Mouse (Mus musculus): ENCODE results near the gene Lrrc46. TPM values are rescaled to one million over a fixed set of nuclear protein-coding genes. Genes with fewer than 3 reads are reported as not detected.

Gene Lrrc46
- 0.11 and 0.15 TPM in 2 replicates for polyA plus RNA-seq (2012)

GRCm38 (mm10) chr11:97041022-97041899 lies at the start of gene Lrrc46, which contains the start of gene Mrpl10:
Gene Lrrc46, minus strand, starts transcription at chr11:97041407.
Gene Mrpl10, plus strand, starts transcription at chr11:97041560.

GRCm38 (mm10) chr11:97050216-97050943 lies 9.2 kb upstream of the Lrrc46 start, which contains the start of gene Osbpl7:
Gene Osbpl7, plus strand, starts transcription at chr11:97050628.

GRCm38 (mm10) chr11:97029686-97030417 lies 11.4 kb downstream of the Lrrc46 start, which contains the start of gene Scrn2:
Gene Scrn2, plus strand, starts transcription at chr11:97029938.

GRCm38 (mm10) chr11:97013121-97013670 lies 28.0 kb downstream of the Lrrc46 start, which contains the start of gene Sp6:
Gene Sp6, plus strand, starts transcription at chr11:97013394.

Other genes starting within 250 kb of the Lrrc46 start
- gene Nfe2l1, start 211.4 kb downstream of the Lrrc46 start, polyA plus RNA-seq (2012): 47.8 and 52.1 TPM in 2 replicates
- gene Copz2, start 191.5 kb downstream of the Lrrc46 start, polyA plus RNA-seq (2012): 4.2 and 5.6 TPM in 2 replicates
- gene Cdk5rap3, start 124.9 kb downstream of the Lrrc46 start, polyA plus RNA-seq (2012): 70.4 and 75.0 TPM in 2 replicates
- gene Prr15l, start 113.3 kb downstream of the Lrrc46 start, polyA plus RNA-seq (2012): not detected in 2 replicates
- gene Pnpo, start 97.4 kb downstream of the Lrrc46 start, polyA plus RNA-seq (2012): 18.1 and 21.9 TPM in 2 replicates
- gene Sp2, start 58.4 kb downstream of the Lrrc46 start, polyA plus RNA-seq (2012): 60.4 and 68.0 TPM in 2 replicates
- gene Sp6, start 28.0 kb downstream of the Lrrc46 start, polyA plus RNA-seq (2012): 0.17 and 0.29 TPM in 2 replicates
- 33.6 and 35.9 TPM in 2 replicates for gene Scrn2, start 11.5 kb downstream of the Lrrc46 start, polyA plus RNA-seq (2012)
- gene Mrpl10, start 153 bp upstream of the Lrrc46 start, polyA plus RNA-seq (2012): 36.3 and 38.0 TPM in 2 replicates
- gene Osbpl7, start 9.2 kb upstream of the Lrrc46 start, polyA plus RNA-seq (2012): 30.5 and 34.3 TPM in 2 replicates
- gene Tbx21, start 73.9 kb upstream of the Lrrc46 start, polyA plus RNA-seq (2012): 1.9 and 2.0 TPM in 2 replicates
- gene Tbkbp1, start 110.1 kb upstream of the Lrrc46 start, polyA plus RNA-seq (2012): 29.6 and 37.5 TPM in 2 replicates
- 36.5 and 38.9 TPM in 2 replicates for gene Kpnb1, start 146.5 kb upstream of the Lrrc46 start, polyA plus RNA-seq (2012)
- gene Npepps, start 239.2 kb upstream of the Lrrc46 start, polyA plus RNA-seq (2012): 19.8 and 23.4 TPM in 2 replicates

All from megakaryocyte-erythroid progenitor cell, adult 5 weeks (primary cell).